Mouse (Mus musculus): ENCODE data around the gene Vmn1r217. TPM values are rescaled to one million over a fixed set of nuclear protein-coding genes. Genes with fewer than 3 reads are reported as not detected.
A peak's percentile ranks its signal among the peaks of the same experiment; 100 is the strongest.
"Not testable (repeated sequence)": the region's sequence is repeated elsewhere in the genome, so short reads cannot be mapped to it uniquely, and the experiment has no call there.

Gene Vmn1r217
- total RNA-seq (2021) = not detected
- long read RNA-seq, experiment 1 = 0 reads
- long read RNA-seq, experiment 2 = 0 reads

DNA sequence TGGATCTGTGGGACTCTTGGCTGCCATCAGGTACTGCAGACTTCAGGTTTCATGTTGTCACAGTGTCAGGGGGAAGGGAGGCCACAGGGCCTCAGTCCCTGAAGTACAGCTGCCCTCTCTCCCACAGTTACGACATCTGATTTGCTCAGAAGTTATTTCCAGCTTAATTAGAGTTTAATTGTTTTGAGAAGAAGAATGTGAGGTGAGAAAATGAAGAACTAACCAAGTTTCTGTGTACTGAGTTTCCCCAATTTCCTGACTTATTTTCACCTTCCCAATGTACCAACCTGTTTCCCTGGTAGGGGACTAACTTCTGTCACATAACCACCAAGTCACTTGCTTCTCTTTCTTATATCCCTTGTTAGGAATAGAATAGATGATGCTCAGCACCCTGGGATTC, at the start of gene Vmn1r217:
Gene Vmn1r217 (minus strand): TSS at position 101 of the 400 bp plus-strand sequence.
- DNase-seq (ENCODE audit: low spot score in 2 of 2); H3K4me3 ChIP-seq; H3K27ac ChIP-seq: not testable (repeated sequence)

DNA sequence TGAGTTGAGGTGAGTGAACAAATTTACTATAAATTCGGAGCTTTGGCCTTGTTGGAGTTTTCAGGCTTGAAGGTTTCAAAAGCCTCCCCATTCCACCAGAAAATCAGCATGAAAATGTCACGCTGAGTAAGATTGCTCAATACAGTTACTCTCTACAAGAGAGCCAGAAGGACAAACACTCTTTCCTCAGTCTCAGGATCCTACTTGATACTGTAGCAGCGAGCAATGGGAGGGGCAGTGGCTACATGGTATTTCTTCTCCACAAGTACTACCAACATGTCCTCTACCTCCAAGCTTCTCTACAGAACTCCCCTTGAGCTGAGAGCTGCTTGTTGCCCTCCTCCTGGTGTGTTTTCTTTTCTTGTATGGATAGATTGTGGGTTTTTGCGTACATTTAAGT, 48.4 kb upstream of the Vmn1r217 start:
- H3K4me3 ChIP-seq; H3K27ac ChIP-seq; DNase-seq (ENCODE audit: low spot score in 2 of 2): not testable (repeated sequence)

DNA sequence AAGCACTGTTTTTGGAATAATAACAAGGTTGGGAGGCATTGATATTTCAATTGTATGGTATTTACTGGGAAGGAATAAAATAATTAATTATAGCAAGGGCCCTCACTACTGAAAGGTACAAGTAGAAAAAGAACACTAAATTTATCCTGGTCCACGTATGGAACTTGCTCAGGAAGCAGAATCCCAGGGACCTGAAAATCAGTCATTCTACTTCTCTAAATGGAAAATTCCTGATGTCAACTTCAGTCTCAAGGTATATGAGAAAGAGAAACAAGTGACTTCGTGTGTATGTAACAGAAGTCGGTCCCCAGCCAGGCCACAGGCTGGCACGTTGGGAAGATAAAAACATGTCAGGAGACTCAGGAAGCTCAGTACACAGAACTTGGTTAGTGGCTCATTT, 41.0 kb upstream of the Vmn1r217 start, which contains the start of gene Vmn1r219:
Gene Vmn1r219 (plus strand): TSS at position 301 of the 400 bp plus-strand sequence.
- DNase-seq (ENCODE audit: low spot score in 2 of 2) = no peak
- Histone ChIP-seq H3K27ac (no peak within 1 kb of the TSS), H3K4me3 (no peak within 1 kb of the TSS)
- no peak for TF ChIP-seq CTCF (conservative IDR thresholded peaks at IDR 0.05)

DNA sequence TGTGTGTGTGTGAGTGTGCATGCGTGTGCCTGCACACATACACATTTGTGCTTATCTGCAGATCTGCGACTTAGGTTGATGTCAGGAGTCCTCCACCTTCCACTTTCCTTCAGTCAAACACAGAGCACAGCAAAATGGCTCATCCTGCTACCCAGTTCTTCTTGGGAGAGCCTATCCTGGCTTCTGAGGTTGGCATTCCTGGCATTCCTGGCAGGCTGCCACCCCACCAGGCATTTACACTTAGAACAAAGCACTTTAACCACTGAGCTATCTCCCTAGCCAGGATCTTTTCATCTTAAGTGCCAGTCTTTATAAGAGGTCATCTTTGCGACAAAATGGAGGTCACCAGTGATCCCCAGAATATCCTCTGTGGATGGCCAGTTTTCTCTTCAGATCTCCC, 39.8 kb upstream of the Vmn1r217 start:
- Histone ChIP-seq H3K4me3 (no peak overlapping the region), H3K27ac (no peak overlapping the region)
- TF ChIP-seq CTCF (conservative IDR thresholded peaks at IDR 0.05) = no peak
- no peak for DNase-seq (ENCODE audit: low spot score in 2 of 2)

DNA sequence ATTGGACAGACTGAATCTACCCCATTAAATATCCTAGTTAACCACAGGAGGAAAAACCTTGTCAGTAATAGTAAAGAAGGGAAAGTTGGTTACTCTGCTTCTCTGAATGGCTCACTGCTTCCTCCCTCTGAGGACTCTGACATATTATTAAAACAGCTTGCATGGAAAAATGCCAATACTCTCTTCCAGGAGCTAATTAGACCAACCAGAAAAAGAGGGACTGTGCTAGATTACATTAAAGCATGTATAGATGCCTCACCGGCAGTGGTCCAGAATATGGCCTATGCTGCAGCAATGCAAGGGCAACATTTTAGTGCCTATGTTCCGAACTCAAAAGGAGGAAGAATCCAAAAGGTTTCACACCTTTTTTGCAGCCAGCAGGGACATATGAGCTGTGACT, 20.9 kb upstream of the Vmn1r217 start:
- TF ChIP-seq CTCF (conservative IDR thresholded peaks at IDR 0.05) = no peak
- Histone ChIP-seq H3K4me3 (no peak overlapping the region), H3K27ac (no peak overlapping the region)
- DNase-seq (ENCODE audit: low spot score in 2 of 2) = peak; percentile 7 to 13

DNA sequence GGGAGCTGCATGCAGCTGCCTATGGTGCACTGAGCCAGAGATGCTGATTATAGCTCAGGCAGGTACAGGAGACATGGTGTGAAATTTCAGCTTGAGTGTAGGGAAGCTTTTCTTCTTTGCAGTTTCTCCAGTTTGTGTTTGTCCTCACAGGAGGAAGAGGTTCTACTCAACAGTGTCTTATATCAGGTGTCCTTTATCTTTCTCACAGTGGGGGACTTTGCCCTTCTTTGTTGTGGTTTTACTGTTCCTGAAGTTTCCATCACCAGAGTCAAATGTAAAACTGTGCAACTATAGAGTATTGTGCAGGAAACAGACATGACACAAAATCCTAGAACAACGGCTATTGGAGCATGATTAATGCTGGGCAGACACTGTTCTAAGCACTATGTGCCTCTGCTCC, 15.5 kb upstream of the Vmn1r217 start:
- no peak for TF ChIP-seq CTCF (conservative IDR thresholded peaks at IDR 0.05)

DNA sequence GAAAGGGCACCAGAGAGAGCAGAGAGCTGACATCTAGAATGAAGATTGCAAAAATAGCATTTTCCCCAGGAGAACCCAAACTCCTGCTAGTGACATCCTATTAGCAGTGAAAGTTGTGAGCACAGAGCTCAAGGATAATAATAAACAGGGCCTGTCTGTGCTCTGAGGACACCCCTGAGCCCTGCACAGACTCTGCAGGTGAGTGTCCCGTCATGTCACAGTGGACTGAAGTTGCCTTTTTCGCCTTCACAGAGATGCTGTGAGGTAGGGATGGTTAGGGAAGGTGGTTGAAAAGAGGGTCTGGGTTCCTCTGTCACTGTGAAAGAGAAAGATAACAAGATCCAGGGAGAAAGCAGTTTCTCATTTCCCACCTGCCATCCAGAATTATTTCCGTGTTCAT, 15.1 kb upstream of the Vmn1r217 start, which contains the start of gene Vmn1r218:
Gene Vmn1r218 (plus strand): TSS at position 57 of the 400 bp plus-strand sequence.
- H3K4me3 ChIP-seq = no peak within 1 kb of the TSS
- TF ChIP-seq CTCF (conservative IDR thresholded peaks at IDR 0.05) = no peak

More for the DNA sequence above, 15.5 kb upstream of the Vmn1r217 start:
- DNase-seq (ENCODE audit: low spot score in 2 of 2) = no peak
- Histone ChIP-seq H3K27ac (no peak overlapping the region), H3K4me3 (no peak overlapping the region)

DNA sequence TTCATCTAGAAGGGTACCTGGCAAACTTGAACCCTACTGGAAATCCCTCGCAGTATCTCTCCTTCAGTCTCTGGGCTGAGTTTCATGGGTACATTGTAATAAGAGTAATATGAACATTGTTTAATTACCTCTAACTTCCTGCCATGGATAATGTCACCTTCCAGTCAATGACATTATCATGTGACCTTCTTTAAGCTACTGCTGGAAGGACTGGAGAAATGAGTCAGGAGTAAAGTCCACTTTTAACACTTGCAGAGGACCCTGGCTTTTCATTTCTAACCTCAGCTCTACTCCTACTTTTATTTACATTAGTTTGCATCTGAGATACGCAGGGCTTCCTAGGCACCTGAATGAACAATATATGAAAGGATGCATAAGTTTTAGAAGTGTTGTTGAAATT, 2.6 kb upstream of the Vmn1r217 start:
- H3K4me3 ChIP-seq = no peak overlapping the region
- DNase-seq (ENCODE audit: low spot score in 2 of 2) = no peak
- no peak for TF ChIP-seq CTCF (conservative IDR thresholded peaks at IDR 0.05)
- H3K27ac ChIP-seq = no peak overlapping the region

More for the DNA sequence above, 15.1 kb upstream of the Vmn1r217 start, which contains the start of gene Vmn1r218:
- no peak for DNase-seq (ENCODE audit: low spot score in 2 of 2)
- H3K27ac ChIP-seq = no peak within 1 kb of the TSS

DNA sequence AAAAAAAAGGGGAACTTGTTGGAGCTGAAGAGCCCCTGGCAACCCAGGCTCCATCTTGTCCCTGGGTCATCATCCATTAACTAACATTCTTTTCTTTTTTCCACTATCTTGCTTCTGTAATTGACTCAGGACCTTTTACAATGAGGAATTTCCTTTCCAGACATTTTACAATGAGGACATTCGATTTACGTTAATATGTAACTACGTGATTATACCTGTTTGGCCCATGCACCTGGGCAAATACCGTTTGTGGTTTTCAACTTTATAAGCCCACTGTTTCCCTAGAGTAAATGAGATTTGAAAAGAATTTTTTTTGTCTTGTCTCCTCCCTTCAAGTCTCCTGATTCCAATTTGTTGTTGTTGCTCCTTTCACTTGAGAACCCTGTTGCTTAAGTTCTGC, 23.6 kb downstream of the Vmn1r217 start:
- no peak overlapping the region for H3K27ac ChIP-seq
- H3K4me3 ChIP-seq = no peak overlapping the region
- no peak for DNase-seq (ENCODE audit: low spot score in 2 of 2)
- no peak for TF ChIP-seq CTCF (conservative IDR thresholded peaks at IDR 0.05)

DNA sequence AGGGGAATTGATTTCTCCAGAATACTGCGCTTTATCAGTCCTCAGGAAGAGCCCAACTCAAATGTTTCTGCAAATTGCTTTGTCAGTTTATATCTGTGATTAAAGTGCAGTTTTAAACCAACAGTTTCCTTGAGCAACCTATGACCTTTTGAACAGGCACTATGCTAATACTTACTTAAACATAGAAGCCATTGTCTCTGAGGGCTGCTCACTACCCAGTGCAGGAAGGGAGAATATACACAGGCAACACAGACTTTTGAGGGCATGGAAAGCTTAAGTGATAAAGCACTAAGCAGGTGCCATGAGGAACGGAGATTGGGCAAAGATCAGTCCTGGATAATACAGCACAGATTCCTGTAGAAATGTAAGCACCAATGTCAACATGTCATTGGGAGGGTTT, 48.7 kb downstream of the Vmn1r217 start:
- Histone ChIP-seq H3K4me3 (no peak overlapping the region), H3K27ac (no peak overlapping the region)
- TF ChIP-seq CTCF (conservative IDR thresholded peaks at IDR 0.05) = no peak
- no peak for DNase-seq (ENCODE audit: low spot score in 2 of 2)

DNA sequence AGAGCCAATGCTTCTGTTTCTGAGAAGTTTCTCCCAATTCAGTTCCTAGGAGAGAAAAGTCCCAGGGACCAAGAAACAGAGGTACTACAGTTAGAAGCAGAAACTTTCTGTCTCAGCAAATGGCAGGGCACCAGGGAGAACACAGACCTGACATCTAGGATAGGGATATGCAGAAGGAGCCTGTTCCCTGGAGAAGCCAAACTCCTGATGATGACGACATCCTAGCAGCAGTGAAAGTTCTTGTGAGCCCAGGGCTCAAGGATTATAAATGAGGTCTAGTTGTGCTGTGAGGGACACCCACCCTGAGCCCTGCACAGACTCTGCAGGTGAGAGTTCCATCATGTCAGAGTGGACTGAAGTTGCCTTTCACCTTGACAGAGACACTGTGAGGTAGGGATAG, 50.3 kb downstream of the Vmn1r217 start, which contains the start of gene Vmn1r215:
Gene Vmn1r215 (plus strand): TSS at position 301 of the 400 bp plus-strand sequence.
- no peak for DNase-seq (ENCODE audit: low spot score in 2 of 2)
- Histone ChIP-seq H3K4me3 (no peak within 1 kb of the TSS), H3K27ac (no peak within 1 kb of the TSS)
- no peak for TF ChIP-seq CTCF (conservative IDR thresholded peaks at IDR 0.05)

DNA sequence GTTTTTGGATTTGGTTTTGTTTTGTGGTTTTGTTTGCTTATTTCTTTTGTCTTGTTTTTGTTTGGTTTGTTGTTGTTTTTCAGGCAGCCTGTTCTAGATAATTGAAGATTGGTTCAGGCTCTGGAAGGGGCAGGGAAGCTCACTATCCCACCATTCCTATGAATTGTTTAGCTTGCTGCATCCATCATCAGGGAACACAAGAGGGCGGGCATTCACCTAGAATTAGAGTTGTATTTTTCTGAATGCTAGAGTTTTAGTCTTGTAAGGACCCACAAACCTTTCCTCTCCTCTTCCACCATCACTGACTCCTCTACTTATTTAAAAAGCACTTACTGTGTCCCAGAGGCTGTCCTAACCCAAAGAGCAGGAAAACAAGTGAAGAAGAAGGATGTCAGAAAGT, 60.2 kb downstream of the Vmn1r217 start:
- peak; percentile 54 for TF ChIP-seq CTCF (conservative IDR thresholded peaks at IDR 0.05)
- DNase-seq (ENCODE audit: low spot score in 2 of 2) = no peak

More for the DNA sequence above, 60.2 kb downstream of the Vmn1r217 start:
- Histone ChIP-seq H3K4me3 (no peak overlapping the region), H3K27ac (no peak overlapping the region)

Other genes starting within 250 kb of the Vmn1r217 start
- gene Vmn1r212, start 234.0 kb downstream of the Vmn1r217 start, total RNA-seq (2021) = not detected
- gene Vmn1r213, start 110.6 kb downstream of the Vmn1r217 start, total RNA-seq (2021) = not detected
- gene Vmn1r214, start 87.8 kb downstream of the Vmn1r217 start, total RNA-seq (2021) = not detected
- gene Vmn1r215, start 50.2 kb downstream of the Vmn1r217 start, total RNA-seq (2021) = not detected
- gene Vmn1r218, start 14.9 kb upstream of the Vmn1r217 start, total RNA-seq (2021) = not detected
- gene Vmn1r219, start 41.1 kb upstream of the Vmn1r217 start, total RNA-seq (2021) = not detected
- not detected for gene Vmn1r220, start 69.7 kb upstream of the Vmn1r217 start, total RNA-seq (2021)
- not detected for gene Vmn1r221, start 95.9 kb upstream of the Vmn1r217 start, total RNA-seq (2021)
- not detected for gene Vmn1r222, start 117.7 kb upstream of the Vmn1r217 start, total RNA-seq (2021)
- not detected for gene Vmn1r223, start 128.9 kb upstream of the Vmn1r217 start, total RNA-seq (2021)

Data from layer of hippocampus, adult 2 months (tissue).